Comparison of ENCODE assay signal across 28 mouse cellular contexts in genomic region chr19:6899641-6900040, GRCm38 (mm10). TPM values are rescaled to one million over a fixed set of nuclear protein-coding genes. Genes with fewer than 3 reads are reported as not detected.
A peak's percentile ranks its signal among the peaks of the same experiment; 100 is the strongest.
DNase-seq lines count a peak whose midpoint lies in the region; ATAC-seq and TF ChIP-seq lines count a peak whose summit lies in the region.
"Had no signal": no experiment of that assay in that cellular context is flagged by ENCODE, and none has a peak within 500 bp of the region (broad histone marks: within the 10 kb centered on the region; RNA-seq: fewer than 3 reads in every experiment).

No protein-coding gene starts in this region.

- H3K27ac ChIP-seq in intestine, postnatal 0 days (ENCODE audit: low read depth, low read length), result peak overlapping the region; percentile 35; the same call in 1 of the 2 replicates
- H3K27ac ChIP-seq in intestine, embryonic 15.5 days, result no peak overlapping the region
- H3K27ac ChIP-seq in kidney, embryonic 15.5 days, result no peak overlapping the region
- H3K27ac ChIP-seq in small intestine, adult 2 months (ENCODE audit: insufficient read depth, low read depth, low read length), result peak overlapping the region; percentile 80
- H3K27ac ChIP-seq: embryonic facial prominence, embryonic 10.5 days; embryonic facial prominence, embryonic 13.5 days; forebrain, embryonic 12.5 days; forebrain, embryonic 15.5 days; hindbrain, embryonic 12.5 days; hindbrain, embryonic 15.5 days had no signal

- H3K4me3 ChIP-seq in intestine, postnatal 0 days (ENCODE audit: low read depth, low read length), result no peak overlapping the region
- no peak overlapping the region for H3K4me3 ChIP-seq in intestine, embryonic 15.5 days (replicated peaks)
- H3K4me3 ChIP-seq in kidney, embryonic 15.5 days (replicated peaks), result no peak overlapping the region
- no peak overlapping the region for H3K4me3 ChIP-seq in small intestine, adult 2 months (ENCODE audit: low read depth, low read length)
- H3K4me3 ChIP-seq: embryonic facial prominence, embryonic 10.5 days; embryonic facial prominence, embryonic 13.5 days; erythroblast, embryonic 14.5 days; forebrain, embryonic 12.5 days; forebrain, embryonic 15.5 days; hindbrain, embryonic 12.5 days; hindbrain, embryonic 15.5 days had no signal

- H3K9me3 ChIP-seq in intestine, postnatal 0 days (ENCODE audit: control insufficient read depth), result no peaks in the 10 kb centered on the region
- no peaks in the 10 kb centered on the region for H3K9me3 ChIP-seq in intestine, embryonic 15.5 days
- peaks cover 13% of the 10 kb centered on the region; the same call in 1 of the 2 replicates for H3K9me3 ChIP-seq in kidney, embryonic 15.5 days (replicated peaks)
- H3K9me3 ChIP-seq: forebrain, embryonic 15.5 days; hindbrain, embryonic 15.5 days had no signal

- H3K4me1 ChIP-seq in intestine, postnatal 0 days (replicated peaks; ENCODE audit: control insufficient read depth, insufficient read depth, low read length), result no peaks in the 10 kb centered on the region
- H3K4me1 ChIP-seq in intestine, embryonic 15.5 days (replicated peaks), result no peaks in the 10 kb centered on the region
- H3K4me1 ChIP-seq in kidney, embryonic 15.5 days, result no peaks in the 10 kb centered on the region
- H3K4me1 ChIP-seq in small intestine, adult 2 months (ENCODE audit: control insufficient read depth, insufficient read depth, insufficient read length, low read length), result peaks cover 12% of the 10 kb centered on the region; the same call in 1 of the 2 replicates
- H3K4me1 ChIP-seq: embryonic facial prominence, embryonic 10.5 days; embryonic facial prominence, embryonic 13.5 days; forebrain, embryonic 12.5 days; forebrain, embryonic 15.5 days; hindbrain, embryonic 12.5 days; hindbrain, embryonic 15.5 days had no signal

- peak; percentile 63; the same call in 1 of the 2 replicates for ATAC-seq in intestine, postnatal 0 days
- ATAC-seq in intestine, embryonic 15.5 days, result no peak
- no peak for ATAC-seq in kidney, embryonic 15.5 days (replicated peaks; ENCODE audit: low FRiP score)
- ATAC-seq: activated CD4-positive, CD25-positive, alpha-beta regulatory T cell, adult 4 months; forebrain, embryonic 15.5 days had no signal

- H3K36me3 ChIP-seq in intestine, postnatal 0 days (ENCODE audit: control insufficient read depth, insufficient read depth), result peaks cover 2% of the 10 kb centered on the region; the same call in 1 of the 2 replicates
- H3K36me3 ChIP-seq in intestine, embryonic 15.5 days, result no peaks in the 10 kb centered on the region
- H3K36me3 ChIP-seq in kidney, embryonic 15.5 days, result peaks cover 7% of the 10 kb centered on the region
- H3K36me3 ChIP-seq in small intestine, adult 2 months (ENCODE audit: control insufficient read depth, insufficient read depth, low read length), result peaks cover 13% of the 10 kb centered on the region
- H3K36me3 ChIP-seq: forebrain, embryonic 15.5 days had no signal

- no peak overlapping the region for H3K9ac ChIP-seq in intestine, postnatal 0 days (ENCODE audit: low read depth, low read length)
- no peak overlapping the region for H3K9ac ChIP-seq in intestine, embryonic 15.5 days
- H3K9ac ChIP-seq in kidney, embryonic 15.5 days, result no peak overlapping the region
- H3K9ac ChIP-seq: embryonic facial prominence, embryonic 13.5 days; forebrain, embryonic 12.5 days; forebrain, embryonic 15.5 days; hindbrain, embryonic 12.5 days; hindbrain, embryonic 15.5 days had no signal

- TF ChIP-seq POLR2A in small intestine, adult 2 months (IDR thresholded peaks at IDR 0.05; ENCODE audit: low read depth, low read length), result no peak

- peak; percentile 56 to 79 for DNase-seq in kidney, adult 8-10 months
- DNase-seq in Muller cell, postnatal 12 days (ENCODE audit: inconsistent ontology term), result peak; percentile 31
- no peak for DNase-seq in lung, postnatal 14 days
- DNase-seq: adrenal gland, adult 8-10 months; adrenal gland, postnatal 25 days; B cell, adult 2 months; cerebellum, adult 11-12 months; cerebellum, adult 8-10 months; cerebellum, postnatal 10 days; cerebellum, postnatal 36 days; embryo, embryonic 11 days; gastrocnemius, postnatal 25 days; heart, adult 18-20 months had no signal

- 45% methylated on average over 4 of the region's 4 CpGs for WGBS in intestine, postnatal 0 days
- WGBS in intestine, embryonic 15.5 days, result 77% methylated on average over 4 of the region's 4 CpGs
- 83% methylated on average over 4 of the region's 4 CpGs for WGBS in kidney, embryonic 15.5 days
- WGBS in small intestine, adult 2 months, result 37% methylated on average over 4 of the region's 4 CpGs

- H3K4me2 ChIP-seq in intestine, postnatal 0 days (replicated peaks; ENCODE audit: low read depth), result no peak overlapping the region
- no peak overlapping the region for H3K4me2 ChIP-seq in intestine, embryonic 15.5 days (replicated peaks)
- H3K4me2 ChIP-seq in kidney, embryonic 15.5 days, result no peak overlapping the region
- H3K4me2 ChIP-seq: embryonic facial prominence, embryonic 13.5 days; forebrain, embryonic 12.5 days; forebrain, embryonic 15.5 days; heart, embryonic 11.5 days; hindbrain, embryonic 12.5 days; hindbrain, embryonic 15.5 days had no signal

- no peak for TF ChIP-seq CTCF in intestine, postnatal 0 days (IDR thresholded peaks at IDR 0.05; ENCODE audit: low read depth)
- TF ChIP-seq CTCF in small intestine, adult 2 months (IDR thresholded peaks at IDR 0.05; ENCODE audit: extremely low read depth, insufficient read length, insufficient replicate concordance, low read depth, low read length), result no peak

- H3K27me3 ChIP-seq in intestine, postnatal 0 days (replicated peaks; ENCODE audit: control insufficient read depth, insufficient read depth, low read length), result no peaks in the 10 kb centered on the region
- no peaks in the 10 kb centered on the region for H3K27me3 ChIP-seq in intestine, embryonic 15.5 days (replicated peaks)
- H3K27me3 ChIP-seq in kidney, embryonic 15.5 days, result no peaks in the 10 kb centered on the region
- H3K27me3 ChIP-seq in small intestine, adult 2 months (ENCODE audit: control insufficient read depth, insufficient read depth, low read length), result no peaks in the 10 kb centered on the region
- H3K27me3 ChIP-seq: CH12.LX; embryonic facial prominence, embryonic 13.5 days; forebrain, embryonic 15.5 days; hindbrain, embryonic 12.5 days; hindbrain, embryonic 15.5 days had no signal

RNA-seq across cellular contexts. Expression of gene Trmt112, which starts 9.9 kb away (rescaled TPM):
- polyA plus RNA-seq in intestine, postnatal 0 days (2015; fragmentation: Nextera tagmentation; extraction: Ambion mirVana), result 52.0 and 54.4 TPM in 2 replicates
- polyA plus RNA-seq in intestine, embryonic 15.5 days (2015; fragmentation: Nextera tagmentation; extraction: Ambion mirVana), result 124 TPM in 2 replicates
- 148 and 167 TPM in 2 replicates for polyA plus RNA-seq in kidney, embryonic 15.5 days (2015; fragmentation: Nextera tagmentation; extraction: Ambion mirVana)
- 29.0 and 52.3 TPM in 2 replicates for polyA plus RNA-seq in small intestine, adult 2 months (2012; rRNA removed)

RNA-seq across cellular contexts. Expression of gene Prdx5, which starts 10.3 kb away (rescaled TPM):
- polyA plus RNA-seq in intestine, postnatal 0 days (2015; fragmentation: Nextera tagmentation; extraction: Ambion mirVana), result 910 and 912 TPM in 2 replicates
- polyA plus RNA-seq in intestine, embryonic 15.5 days (2015; fragmentation: Nextera tagmentation; extraction: Ambion mirVana), result 184 and 205 TPM in 2 replicates
- 268 and 275 TPM in 2 replicates for polyA plus RNA-seq in kidney, embryonic 15.5 days (2015; fragmentation: Nextera tagmentation; extraction: Ambion mirVana)
- 94.6 and 180 TPM in 2 replicates for polyA plus RNA-seq in small intestine, adult 2 months (2012; rRNA removed)

RNA-seq across cellular contexts. Expression of gene Esrra, which starts 22.0 kb away (rescaled TPM):
- polyA plus RNA-seq in intestine, postnatal 0 days (2015; fragmentation: Nextera tagmentation; extraction: Ambion mirVana), result 63.6 TPM in 2 replicates
- 32.2 and 37.6 TPM in 2 replicates for polyA plus RNA-seq in intestine, embryonic 15.5 days (2015; fragmentation: Nextera tagmentation; extraction: Ambion mirVana)
- 14.8 and 15.3 TPM in 2 replicates for polyA plus RNA-seq in kidney, embryonic 15.5 days (2015; fragmentation: Nextera tagmentation; extraction: Ambion mirVana)
- polyA plus RNA-seq in small intestine, adult 2 months (2012; rRNA removed), result 168 and 346 TPM in 2 replicates

RNA-seq across cellular contexts. Expression of gene Catsperz, which starts 25.5 kb away (rescaled TPM):
- polyA plus RNA-seq in intestine, postnatal 0 days (2015; fragmentation: Nextera tagmentation; extraction: Ambion mirVana), result 0.65 and 0.76 TPM in 2 replicates
- polyA plus RNA-seq in intestine, embryonic 15.5 days (2015; fragmentation: Nextera tagmentation; extraction: Ambion mirVana), result 1.1 and 1.6 TPM in 2 replicates
- 2.0 and 3.1 TPM in 2 replicates for polyA plus RNA-seq in kidney, embryonic 15.5 days (2015; fragmentation: Nextera tagmentation; extraction: Ambion mirVana)
- not detected in 2 replicates for polyA plus RNA-seq in small intestine, adult 2 months (2012; rRNA removed)
- polyA plus RNA-seq: activated CD4-positive, CD25-positive, alpha-beta regulatory T cell, adult 4 months; erythroblast, embryonic 14.5 days; G1E; hindbrain, embryonic 12.5 days had no signal

RNA-seq across cellular contexts. Expression of gene Kcnk4, which starts 34.7 kb away (rescaled TPM):
- polyA plus RNA-seq in intestine, postnatal 0 days (2015; fragmentation: Nextera tagmentation; extraction: Ambion mirVana), result 0.21 and 0.38 TPM in 2 replicates
- 0.29 and 0.40 TPM in 2 replicates for polyA plus RNA-seq in intestine, embryonic 15.5 days (2015; fragmentation: Nextera tagmentation; extraction: Ambion mirVana)
- polyA plus RNA-seq in kidney, embryonic 15.5 days (2015; fragmentation: Nextera tagmentation; extraction: Ambion mirVana), result 0.14 and 0.45 TPM in 2 replicates
- not detected in 2 replicates for polyA plus RNA-seq in small intestine, adult 2 months (2012; rRNA removed)
- polyA plus RNA-seq: activated CD4-positive, CD25-positive, alpha-beta regulatory T cell, adult 4 months; embryonic facial prominence, embryonic 10.5 days; erythroblast, embryonic 14.5 days; forebrain, embryonic 12.5 days had no signal

Comparison
In these comparisons a context has a peak if more than half of its experiments do, and no peak if none do; other contexts are left out.
1. H3K27ac ChIP-seq: peak in intestine, postnatal 0 days (single experiment) and small intestine, adult 2 months (single experiment); none in intestine, embryonic 15.5 days (single experiment) and kidney, embryonic 15.5 days (single experiment).